Mouse (Mus musculus): ENCODE measurements around the gene Zfp692.

Gene Zfp692

DNA sequence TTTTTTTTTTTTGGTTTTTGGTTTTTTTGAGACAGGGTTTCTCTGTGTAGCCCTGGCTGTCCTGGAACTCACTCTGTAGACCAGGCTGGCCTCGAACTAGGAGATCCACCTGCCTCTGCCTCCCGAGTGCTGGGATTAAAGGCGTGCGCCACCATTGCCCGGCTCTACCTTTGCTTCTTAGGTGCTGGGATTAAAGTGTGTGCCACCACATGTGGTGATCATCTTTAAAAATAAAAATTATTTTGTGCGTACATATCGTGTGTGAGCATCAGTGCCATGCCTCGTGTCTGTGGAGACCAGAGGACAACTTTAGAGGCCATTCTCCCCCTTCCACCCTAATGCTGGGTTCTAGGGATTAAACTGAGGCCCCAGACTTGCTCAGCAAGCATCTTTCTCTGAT, 1.6 kb upstream of the Zfp692 start:
- in situ Hi-C loops (cut with MboI, MseI) = loop anchor here (5.0 to 25.0 kb wide), 5 partner anchors 133 to 900 kb away; partner anchors contain the start of genes 2310033P09Rik (in 1 of the 2), Hist3h2a (in 1 of the 2), Mrpl22 (in 1 of the 2) and Mrpl55 (in 1 of the 2)

DNA sequence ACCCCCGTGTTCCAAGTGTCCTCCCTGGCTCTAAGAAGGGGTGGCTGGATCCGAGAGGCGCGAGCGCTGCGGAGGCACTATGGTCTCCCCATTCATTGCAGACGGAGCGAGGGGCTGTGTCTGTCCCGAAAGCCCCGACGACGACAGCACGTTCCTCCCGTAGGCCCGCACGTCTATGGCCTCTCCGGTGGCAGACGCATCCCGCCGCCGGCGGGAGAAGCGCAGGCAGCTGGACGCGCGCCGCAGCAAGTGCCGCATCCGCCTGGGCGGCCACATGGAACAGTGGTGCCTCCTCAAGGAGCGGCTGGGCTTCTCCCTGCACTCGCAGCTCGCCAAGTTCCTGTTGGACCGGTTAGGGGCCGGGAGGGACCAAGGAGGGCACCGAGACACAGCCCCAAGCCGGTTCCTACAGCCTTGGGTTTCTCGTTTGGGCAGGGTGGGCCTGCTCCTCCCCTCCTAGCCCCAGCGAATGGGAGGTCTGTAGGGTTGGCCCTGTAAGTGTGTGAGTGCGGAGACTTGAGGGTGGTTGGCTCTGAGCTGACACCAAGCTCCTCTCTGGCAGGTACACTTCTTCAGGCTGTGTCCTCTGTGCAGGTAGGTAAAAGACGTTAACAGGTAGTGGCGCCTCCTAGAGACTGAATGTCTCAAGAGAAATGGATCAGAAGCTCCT, 677 bp downstream of the Zfp692 start:
- in situ Hi-C loops (cut with MboI, MseI) = loop anchor here (5.0 to 25.0 kb wide), 5 partner anchors 135 to 897 kb away; partner anchors contain the start of genes 2310033P09Rik (in 1 of the 2), Hist3h2a (in 1 of the 2), Mrpl22 (in 1 of the 2) and Mrpl55 (in 1 of the 2)

DNA sequence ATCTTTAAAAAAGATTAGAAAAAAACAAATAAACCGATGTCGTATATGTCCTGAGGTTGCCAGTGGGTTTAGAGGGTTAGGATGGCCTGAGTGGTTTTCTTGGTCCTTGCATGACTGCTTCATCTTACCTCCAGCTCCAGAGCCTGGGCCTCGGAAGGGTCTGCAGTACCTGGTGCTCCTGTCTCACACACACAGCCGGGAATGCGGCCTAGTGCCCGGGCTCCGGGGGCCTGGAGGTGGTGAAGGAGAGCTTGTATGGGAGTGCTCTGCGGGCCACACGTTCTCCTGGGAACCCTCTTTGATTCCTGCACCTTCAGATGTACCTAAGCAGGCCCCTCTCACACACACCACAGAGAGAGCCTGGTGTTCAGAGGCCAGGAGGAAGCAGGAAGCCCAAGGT, 1.8 kb downstream of the Zfp692 start:
- in situ Hi-C loops (cut with MboI, MseI) = loop anchor here (5.0 to 25.0 kb wide), 5 partner anchors 136 to 896 kb away; partner anchors contain the start of genes 2310033P09Rik (in 1 of the 2), Hist3h2a (in 1 of the 2), Mrpl22 (in 1 of the 2) and Mrpl55 (in 1 of the 2)

DNA sequence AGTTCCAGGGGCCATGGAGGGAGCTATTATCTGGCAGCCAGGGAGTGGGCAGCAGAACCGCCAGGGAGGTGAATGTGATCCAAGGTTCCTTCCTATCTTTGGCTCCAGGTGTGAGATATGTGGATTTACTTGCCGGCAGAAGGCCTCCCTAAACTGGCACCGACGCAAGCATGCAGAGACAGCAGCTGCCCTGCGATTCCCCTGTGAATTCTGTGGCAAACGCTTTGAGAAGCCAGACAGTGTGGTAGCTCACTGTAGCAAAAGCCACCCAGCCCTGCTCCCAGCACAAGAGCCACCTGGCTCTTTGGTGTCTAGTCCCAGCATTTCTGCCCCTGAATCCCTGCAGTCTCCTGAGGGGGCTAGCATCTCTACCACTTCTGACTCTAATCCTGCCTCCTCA, 7.2 kb downstream of the Zfp692 start:
- in situ Hi-C loops (cut with MboI, MseI) = loop anchor here in 1 of 2 experiments (5.0 to 25.0 kb wide), 3 partner anchors 299 to 642 kb away; no protein-coding TSS in a partner anchor

DNA sequence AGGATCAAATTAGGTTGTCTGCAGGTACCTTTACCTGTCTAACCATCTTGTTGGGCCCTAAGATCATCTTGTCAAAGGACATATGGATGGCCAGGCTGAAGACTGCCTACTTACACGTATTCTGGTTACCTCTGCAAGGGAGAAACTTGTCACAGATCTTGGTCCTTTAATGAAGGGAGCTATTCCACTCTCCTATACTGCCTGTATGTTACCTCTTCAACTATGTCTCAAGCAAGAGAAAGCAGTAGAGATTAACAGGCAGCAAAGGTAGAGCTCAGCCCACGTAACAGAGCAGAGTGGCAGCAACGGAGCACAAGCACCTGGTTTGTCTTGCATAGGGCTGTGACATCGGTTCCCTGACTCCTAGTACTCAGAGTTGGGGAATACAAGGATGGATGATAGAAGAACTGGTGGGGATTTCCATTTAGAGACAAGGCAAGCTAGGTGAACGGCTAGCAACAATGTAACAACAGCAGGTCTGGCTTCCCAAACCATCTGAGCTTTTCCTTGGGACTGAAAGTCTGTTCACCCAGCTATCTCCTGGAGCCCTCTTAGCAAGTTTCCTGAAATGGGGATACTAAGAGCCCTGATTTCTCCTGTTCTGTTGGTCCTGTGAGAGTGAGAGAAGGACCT, 8.8 kb downstream of the Zfp692 start:
- in situ Hi-C loops (cut with MboI, MseI) = loop anchor here in 1 of 2 experiments (10.0 to 25.0 kb wide), 2 partner anchors 301 to 353 kb away; no protein-coding TSS in a partner anchor

DNA sequence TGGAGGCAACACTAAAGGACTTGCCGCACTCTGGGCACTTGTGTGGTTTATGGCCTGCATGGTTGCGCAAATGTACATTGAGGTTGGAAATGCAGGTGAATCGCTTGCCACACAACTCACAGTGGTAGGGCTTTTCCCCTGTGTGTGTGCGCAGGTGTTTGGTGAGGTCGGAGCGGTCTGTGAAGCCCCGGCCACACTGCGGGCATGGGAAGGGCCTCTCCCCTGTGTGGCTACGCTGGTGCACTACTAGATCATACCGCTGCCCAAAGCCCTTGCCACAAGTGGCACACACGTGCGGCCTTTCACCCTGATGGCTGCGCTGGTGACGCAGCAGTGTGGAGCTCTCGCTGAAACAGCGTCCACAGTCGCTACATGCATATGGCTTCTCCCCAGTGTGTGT, 9.5 kb downstream of the Zfp692 start:
- in situ Hi-C loops (cut with MboI, MseI) = loop anchor here in 1 of 2 experiments (10.0 to 25.0 kb wide), 2 partner anchors 302 to 354 kb away; no protein-coding TSS in a partner anchor

DNA sequence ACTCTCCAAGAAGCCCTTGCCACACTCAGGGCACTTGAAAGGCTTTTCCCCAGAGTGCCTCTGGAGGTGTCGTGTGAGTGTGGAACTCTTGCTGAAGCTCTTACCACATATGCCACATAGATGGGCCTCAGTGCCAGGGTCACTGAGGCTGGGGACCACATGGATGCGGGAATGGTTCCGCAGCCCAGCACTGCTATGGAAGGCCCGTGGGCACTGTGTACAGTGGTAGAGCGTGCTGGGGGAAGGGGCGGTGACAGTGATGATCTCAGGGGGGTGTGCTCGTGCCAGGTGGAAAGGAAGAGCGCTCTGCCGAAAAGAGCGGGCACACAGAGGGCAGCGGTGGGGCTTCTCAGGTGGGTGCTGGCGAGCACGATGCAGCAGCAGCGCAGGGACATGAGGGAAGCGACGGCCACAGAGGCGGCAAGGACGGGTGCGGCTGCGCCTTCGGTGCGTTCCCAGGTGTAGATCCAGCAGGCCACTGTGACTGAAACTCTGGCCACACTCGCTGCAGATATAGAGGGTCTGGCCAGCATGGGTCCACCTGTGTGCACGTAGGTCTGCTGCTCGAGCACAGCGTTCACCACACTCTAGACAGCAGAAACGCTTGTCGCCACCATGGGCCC, 10.0 kb downstream of the Zfp692 start:
- in situ Hi-C loops (cut with MboI, MseI) = loop anchor here in 1 of 2 experiments (10.0 to 25.0 kb wide), 2 partner anchors 302 to 355 kb away; no protein-coding TSS in a partner anchor

DNA sequence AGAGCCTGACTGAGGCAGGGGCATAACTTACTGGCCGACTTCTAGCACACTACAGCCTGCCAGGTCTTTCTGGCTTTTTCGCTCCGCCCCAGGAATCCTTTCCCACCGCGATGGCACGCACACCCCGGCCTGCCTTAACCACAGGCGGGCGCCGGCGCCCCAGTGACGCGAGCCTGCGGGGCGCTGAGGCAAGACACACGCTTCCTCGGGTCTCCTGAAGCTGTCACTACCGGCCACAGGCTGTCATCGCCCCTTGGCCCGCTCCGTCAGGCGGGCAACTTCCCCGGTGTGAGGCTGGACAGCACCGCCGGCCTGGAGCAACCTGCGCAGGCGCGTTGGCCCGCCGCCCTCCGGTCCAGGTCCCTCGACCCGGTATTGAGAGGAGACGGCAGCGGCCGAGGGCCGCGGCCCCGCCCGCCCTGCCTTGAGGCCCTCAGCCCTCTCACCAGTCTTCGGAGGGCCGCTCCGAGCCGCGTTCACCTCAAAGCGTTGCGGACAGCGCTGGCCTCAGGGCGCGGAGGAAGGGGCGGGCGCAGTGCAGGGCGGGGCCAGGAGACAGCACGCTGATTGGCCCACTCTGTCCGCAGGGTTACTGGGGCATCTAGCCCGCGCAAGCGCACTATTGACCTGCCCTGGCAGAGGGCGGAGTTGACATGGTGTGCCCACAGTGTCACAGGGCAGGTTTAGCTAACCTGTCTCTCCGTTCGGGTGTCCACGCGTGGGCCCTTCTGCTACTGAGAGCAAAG, 16.1 kb downstream of the Zfp692 start:
- in situ Hi-C loops (cut with MboI, MseI) = loop anchor here in 1 of 2 experiments (25.0 kb wide), 1 partner anchor 361 kb away; no protein-coding TSS in a partner anchor

DNA sequence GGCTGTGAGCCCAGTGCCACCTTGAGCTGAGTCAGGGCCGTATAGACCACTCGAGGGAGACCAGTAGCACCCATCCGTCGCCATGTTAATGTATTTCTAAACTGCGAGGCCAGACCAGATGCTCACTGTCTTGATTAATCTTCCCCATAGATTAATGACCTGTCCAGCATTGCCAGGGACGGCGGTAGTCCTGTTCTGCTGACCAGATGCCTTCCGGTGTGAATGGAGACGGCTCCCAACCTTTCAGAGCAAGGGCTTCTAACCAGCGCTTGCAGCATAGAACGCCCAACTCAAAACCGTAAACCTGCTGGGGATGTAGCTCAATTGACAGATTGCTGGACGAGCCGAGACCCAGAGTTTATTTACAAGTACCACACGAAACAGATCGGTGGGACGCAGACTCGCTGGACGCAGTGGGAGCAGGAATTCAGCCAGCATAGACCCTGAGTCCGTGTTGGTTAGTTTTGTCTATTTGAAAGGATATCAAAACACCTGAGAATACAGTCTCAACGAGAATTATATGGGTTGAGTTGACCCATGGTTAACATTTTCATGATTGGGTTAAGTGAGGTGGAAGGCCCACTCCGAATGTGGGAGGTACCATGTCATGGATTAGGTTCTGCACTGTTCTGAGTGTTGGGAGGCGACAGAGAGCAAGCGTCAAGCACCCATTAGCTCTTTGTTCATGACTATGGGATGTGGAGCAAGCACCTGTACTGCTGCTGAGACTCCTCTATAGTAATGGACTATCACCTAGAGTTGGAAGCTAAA, 16.9 kb downstream of the Zfp692 start:
- in situ Hi-C loops (cut with MboI, MseI) = loop anchor here in 1 of 2 experiments (25.0 kb wide), 1 partner anchor 361 kb away; no protein-coding TSS in a partner anchor

DNA sequence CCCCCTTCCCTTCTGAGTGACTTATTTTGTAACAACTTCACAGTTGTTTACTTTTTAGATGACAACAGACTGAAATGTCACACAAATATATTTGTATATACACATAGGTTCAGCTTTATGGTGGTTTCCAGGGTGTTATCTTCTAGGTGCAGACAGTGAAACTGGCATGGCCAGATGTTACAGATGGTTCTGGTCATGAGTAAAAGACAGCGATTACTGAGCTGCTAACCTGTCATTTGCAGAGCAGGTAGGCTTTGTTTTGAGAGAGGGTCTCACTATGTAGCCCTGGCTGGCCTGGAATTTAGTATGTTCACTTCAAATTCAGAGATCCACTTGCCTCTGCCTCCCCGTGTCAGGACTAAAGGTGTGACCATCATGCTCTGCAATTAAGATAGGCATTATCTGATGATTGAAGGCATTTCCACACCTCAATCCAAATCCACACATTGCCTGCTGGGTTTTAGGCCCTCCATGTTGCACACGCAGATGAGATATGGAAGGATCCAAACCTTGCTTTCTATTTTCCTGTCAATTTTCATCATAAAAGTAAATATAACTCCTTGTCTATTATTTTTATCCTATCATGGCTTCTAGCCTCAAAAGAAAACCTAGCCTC, 17.9 kb downstream of the Zfp692 start:
- in situ Hi-C loops (cut with MboI, MseI) = loop anchor here in 1 of 2 experiments (25.0 kb wide), 1 partner anchor 362 kb away; no protein-coding TSS in a partner anchor

DNA sequence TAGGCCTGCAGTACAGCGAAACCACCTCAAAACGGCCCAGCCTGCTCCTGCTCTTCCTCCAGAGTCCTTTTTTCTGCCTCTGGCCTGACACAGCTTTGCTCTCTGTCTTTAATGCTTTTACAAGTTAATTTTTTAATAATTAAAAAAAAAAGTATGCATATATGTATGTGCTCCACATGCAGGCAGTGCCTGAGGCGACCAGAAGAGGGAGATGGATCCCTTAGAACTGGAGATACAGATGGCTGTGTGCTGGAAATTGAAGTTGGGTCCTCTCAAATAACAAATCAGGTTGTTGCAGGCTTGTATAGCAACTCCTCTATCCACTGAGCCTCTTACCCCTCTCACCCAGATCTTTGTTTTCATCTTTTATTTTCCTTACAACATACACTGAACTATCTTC, 19.9 kb downstream of the Zfp692 start:
- in situ Hi-C loops (cut with MboI, MseI) = no loop called here

DNA sequence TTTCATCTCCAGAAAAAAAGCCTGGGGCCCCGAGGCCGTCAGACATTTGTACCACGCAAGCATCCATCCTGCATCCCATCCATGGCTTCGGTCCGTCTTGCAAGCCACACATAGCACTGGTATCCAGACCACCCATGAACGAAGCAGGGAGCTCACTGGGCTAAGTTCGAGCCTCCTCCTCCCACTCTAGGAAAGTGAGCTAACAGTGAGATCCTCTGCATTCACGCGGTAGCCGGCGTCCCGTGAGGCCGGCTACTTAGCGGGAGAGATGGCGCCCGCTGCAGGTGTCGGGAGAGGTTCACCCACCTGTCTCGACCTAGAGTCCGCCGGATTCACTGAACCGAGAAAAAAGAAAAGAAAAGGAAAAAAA, 23.0 kb downstream of the Zfp692 start:
- in situ Hi-C loops (cut with MboI, MseI) = no loop called here

DNA sequence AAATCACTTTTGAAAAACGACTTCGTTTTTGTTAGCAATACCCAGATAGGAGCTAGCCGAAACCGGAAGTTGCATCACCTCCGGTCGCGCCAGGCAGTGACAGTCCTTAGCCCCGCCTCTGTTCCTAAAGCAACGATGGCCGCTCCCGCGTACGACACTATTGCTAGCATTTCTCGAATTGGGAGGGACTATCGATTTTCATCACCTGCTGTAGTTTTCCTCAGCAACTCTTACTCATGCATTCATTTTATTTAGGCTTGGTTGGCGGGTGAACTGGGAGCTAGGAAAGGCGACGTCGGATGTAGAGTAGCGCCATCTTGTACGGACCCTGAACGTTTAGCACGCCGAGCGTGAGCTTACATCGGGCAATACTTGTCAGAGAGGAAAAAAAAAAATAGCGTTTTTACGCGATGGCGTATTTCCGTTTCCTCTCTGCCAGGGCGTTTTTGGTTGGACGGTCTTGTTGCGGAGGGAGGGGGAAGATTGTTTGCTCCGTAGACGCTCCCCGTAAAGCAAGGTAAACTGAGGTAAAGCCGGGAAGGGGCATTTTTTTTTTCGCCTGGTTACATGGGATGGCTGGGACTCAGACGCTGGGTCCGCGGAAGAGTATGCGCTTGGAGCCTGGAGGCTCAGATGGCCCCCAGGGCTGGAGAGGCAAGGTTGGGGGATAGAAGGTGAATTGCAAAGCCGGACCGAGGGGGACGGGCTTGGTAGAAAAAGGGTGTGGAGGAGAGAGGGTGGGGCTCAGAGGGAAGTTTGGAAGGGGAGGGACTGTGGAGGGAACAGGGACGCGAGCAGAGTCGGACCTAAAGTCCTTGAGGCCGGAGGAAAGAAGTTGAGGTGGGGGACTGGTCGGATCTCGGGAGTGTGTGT, 23.6 kb downstream of the Zfp692 start, which contains the start of the genes Zfp672 and Sh3bp5l:
Gene Zfp672, minus strand, starts transcription at position 64 of the 873 bp plus-strand sequence.
Gene Sh3bp5l, plus strand, starts transcription at position 449 of the 873 bp plus-strand sequence.
- in situ Hi-C loops (cut with MboI, MseI) = no loop called here

DNA sequence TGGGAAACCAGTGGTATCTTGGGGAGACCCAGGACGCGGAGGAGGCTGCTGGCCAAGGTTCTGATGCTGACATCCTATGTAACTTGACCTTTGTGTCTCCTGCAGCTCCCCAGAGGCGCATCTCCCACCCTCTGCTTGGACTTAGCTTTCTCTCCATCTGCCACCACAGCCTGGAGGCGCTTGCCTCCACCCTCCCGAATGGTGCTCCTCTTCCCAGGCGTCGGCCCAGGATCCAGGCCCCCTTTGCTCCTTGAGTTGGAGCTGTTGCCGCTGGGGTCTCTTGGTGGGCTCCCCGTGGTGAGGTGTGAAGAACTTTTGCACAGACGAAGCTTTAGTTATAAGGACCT, 24.3 kb downstream of the Zfp692 start:
- in situ Hi-C loops (cut with MboI, MseI) = no loop called here

DNA sequence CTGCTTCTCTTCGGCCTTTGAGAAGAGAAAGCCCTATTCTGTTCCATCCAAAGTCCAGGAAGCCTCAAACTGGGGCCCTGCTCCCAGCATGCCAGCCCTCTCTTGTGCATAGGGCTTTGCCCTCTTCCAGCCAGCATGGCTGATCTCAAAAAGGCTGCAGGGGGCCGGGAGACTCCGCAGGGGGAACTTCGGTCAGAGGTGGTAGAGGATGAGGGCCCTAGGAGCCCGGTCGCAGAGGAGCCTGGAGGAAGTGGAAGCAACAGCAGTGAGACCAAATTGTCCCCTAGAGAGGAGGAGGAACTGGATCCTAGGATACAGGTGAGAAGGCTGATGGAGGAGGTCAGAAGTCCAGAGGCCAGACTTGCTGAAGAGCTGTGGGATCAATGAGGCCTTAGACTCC, 24.7 kb downstream of the Zfp692 start:
- in situ Hi-C loops (cut with MboI, MseI) = no loop called here

DNA sequence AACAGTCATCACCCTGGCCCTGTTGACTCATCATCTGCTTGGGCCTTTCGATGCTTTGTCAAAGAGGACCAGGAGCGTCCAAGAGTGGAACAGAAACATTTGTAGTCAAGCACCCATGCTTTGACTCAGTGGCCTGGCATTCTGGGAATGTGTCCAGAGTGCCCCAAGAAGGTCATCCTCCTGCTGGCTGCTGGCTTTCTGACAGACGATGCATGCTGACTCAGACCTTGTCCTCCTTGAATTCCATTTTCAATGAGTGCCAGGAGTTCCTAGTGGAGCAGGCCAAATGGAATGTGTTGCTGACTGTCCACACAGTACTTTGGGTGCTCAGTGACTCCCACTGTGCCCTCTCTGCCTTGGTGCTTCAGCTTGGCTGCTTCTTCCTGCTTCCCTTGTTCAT, 27.9 kb downstream of the Zfp692 start:
- in situ Hi-C loops (cut with MboI, MseI) = no loop called here

DNA sequence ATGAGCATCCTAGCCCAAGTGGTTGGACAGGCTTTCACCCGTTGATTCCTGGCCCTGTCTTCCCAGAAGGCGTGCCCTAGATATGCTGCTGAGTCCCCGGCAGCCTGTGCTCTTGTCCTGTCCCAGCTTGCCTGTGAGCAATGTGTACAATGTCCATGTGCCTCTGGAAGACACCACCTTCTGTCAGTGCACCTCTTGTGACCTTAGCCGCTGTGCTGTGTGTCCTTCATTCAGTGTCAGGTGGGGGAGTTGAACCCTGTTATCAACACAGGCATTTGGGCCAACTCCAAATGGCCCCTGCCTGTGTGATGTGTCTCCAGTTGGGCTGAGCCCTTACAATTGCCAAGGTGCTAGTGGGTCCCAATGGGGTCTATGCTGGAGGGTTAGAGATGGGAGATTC, 39.9 kb downstream of the Zfp692 start:
- in situ Hi-C loops (cut with MboI, MseI) = no loop called here

DNA sequence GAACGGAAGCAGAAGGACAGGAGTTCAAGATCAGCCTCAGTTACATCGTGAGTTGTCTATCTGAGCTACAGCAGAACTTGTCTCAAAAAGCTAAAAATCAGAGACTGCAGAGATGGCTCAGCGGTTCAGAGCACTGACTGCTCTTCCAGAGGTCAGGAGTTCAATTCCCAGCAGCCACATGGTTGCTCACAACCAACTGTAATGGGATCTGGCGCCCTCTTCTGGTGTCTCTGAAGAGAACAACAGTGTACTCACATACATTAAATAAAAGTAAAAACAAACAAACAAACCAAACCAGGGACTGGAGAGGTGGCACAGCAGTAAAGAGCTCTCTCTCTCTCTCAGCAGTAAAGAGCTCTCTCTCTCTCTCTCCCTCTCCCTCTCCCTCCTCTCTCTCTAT, 43.8 kb downstream of the Zfp692 start:
- in situ Hi-C loops (cut with MboI, MseI) = no loop called here

DNA sequence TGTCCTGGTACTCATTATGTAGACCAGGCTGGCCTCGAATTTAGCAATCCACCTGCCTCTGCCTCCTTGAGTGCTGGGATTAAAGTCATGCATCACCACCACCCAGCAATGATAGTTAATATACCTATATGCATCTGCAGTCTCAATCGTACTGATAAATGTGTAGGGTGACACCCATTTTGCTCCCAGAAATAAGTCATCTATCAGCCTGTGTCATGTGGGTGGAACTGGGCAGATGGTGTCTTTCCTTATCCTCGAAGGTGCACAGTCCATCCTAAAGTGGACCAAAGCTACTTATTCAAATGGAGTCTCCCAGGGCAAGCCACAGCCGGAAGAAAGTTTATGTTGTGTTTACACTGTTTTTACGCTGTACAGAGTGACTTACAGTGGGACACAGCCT, 44.3 kb downstream of the Zfp692 start:
- in situ Hi-C loops (cut with MboI, MseI) = no loop called here

Data from T-helper 17 cell (primary cell).